Mouse (Mus musculus) ES-Bruce4 (cell line): ENCODE results near the gene Tsga10. TPM values are rescaled to one million over a fixed set of nuclear protein-coding genes. Genes with fewer than 3 reads are reported as not detected.

Source experiments
- H3K27ac ChIP-seq: 2 replicates; pipeline ENCODE4 v1.5.1; 2012; ENCODE audit warnings: low read length, inconsistent platforms; ENCODE audit not compliant: insufficient read depth
- H3K27me3 ChIP-seq: 2 replicates; pipeline ENCODE4 v1.6.1; 2012; ENCODE audit warnings: mild to moderate bottlenecking, low read length, inconsistent platforms; ENCODE audit not compliant: control insufficient read depth, poor library complexity, insufficient read depth, severe bottlenecking
- H3K36me3 ChIP-seq: 2 replicates; pipeline ENCODE4 v1.6.1; 2012; ENCODE audit warnings: inconsistent platforms, mild to moderate bottlenecking, low read length, moderate library complexity; ENCODE audit not compliant: control insufficient read depth, poor library complexity, insufficient read depth, severe bottlenecking
- H3K4me1 ChIP-seq: one replicate; pipeline ENCODE4 v1.8.1; 2011; ENCODE audit warnings: low read length; ENCODE audit not compliant: control insufficient read depth, insufficient read depth
- H3K4me3 ChIP-seq: 2 replicates; pipeline ENCODE4 v1.5.1; 2011; ENCODE audit warnings: low read depth, mild to moderate bottlenecking, low read length
- H3K9ac ChIP-seq: 2 replicates; pipeline ENCODE4 v1.6.1; 2012; ENCODE audit warnings: low read depth, mild to moderate bottlenecking, inconsistent platforms; ENCODE audit not compliant: poor library complexity, severe bottlenecking
- H3K9me3 ChIP-seq: replicated peaks from 2 replicates; pipeline ENCODE4 v1.6.1; 2012; ENCODE audit warnings: mild to moderate bottlenecking, low read length, inconsistent platforms; ENCODE audit not compliant: control insufficient read depth, poor library complexity, insufficient read depth, severe bottlenecking
- CTCF ChIP-seq: IDR thresholded peaks from one replicate; pipeline ENCODE4 v1.8.1; 2011; ENCODE audit warnings: low read depth, low read length
- EP300 ChIP-seq: IDR thresholded peaks from 2 replicates; pipeline ENCODE4 v1.6.1; 2011; ENCODE audit warnings: low read depth, low read length; ENCODE audit not compliant: insufficient read depth
- POLR2A ChIP-seq: IDR thresholded peaks from one replicate; pipeline ENCODE4 v1.8.1; 2011; ENCODE audit warnings: low read length; ENCODE audit not compliant: insufficient read depth
- polyA plus RNA-seq: library from polyadenylated mRNA; stranded (reverse); fragments of >200 nt; gene quantifications from 2 replicates; pipeline ENCODE4 v1.2.4, GENCODE M21; 2011; ENCODE audit warnings: low read depth; ENCODE audit not compliant: missing spikeins, insufficient read depth, insufficient read length

The Tsga10 gene
- polyA plus RNA-seq, 1 experiment, result 6.3 TPM

DNA sequence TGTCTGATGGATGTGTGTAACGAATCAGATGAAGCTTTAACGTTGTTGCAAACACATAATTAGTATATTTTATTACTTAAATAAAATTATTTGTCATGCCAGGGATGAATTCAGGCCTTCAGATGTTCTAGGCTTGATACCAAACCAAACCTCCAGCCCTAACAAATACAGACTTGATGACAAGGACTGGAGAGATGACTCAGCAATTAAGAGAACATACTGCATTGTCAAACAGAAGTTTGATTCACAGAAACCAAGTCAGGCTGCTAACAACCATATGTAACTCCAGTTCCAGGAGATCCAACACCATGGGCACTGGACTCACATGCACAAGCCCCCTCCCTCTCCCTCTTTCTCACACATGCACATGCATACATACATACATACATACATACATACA, 65.9 kb downstream of the Tsga10 start:
- Histone ChIP-seq H3K9me3 (no peaks in the 10 kb centered on the region), H3K9ac (no peak overlapping the region), H3K4me3 (no peak overlapping the region), H3K27ac (no peak overlapping the region), H3K27me3 (no peaks in the 10 kb centered on the region), H3K4me1 (no peaks in the 10 kb centered on the region), H3K36me3 (no peaks in the 10 kb centered on the region)
- TF ChIP-seq CTCF (no peak), EP300 (no peak), POLR2A (no peak)

DNA sequence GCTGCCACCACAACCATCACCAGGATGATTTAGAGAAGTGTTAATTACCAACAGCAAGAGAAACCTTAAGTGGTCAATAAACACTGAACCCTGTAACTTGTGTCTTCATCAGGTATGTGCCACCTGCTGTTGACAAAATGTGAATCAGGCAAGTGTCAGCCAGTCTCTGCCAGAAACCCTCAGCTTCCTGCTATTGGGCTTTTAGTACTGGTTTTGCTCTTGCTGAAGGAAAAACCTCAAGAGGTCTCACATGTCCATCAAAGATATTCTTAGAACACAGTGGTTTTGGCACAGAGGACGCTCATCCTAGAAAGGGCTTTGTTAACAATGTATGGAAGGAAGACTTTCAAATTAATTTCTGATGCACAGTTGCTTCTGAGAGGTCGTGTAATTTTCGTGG, 66.7 kb downstream of the Tsga10 start:
- Histone ChIP-seq H3K36me3 (no peaks in the 10 kb centered on the region), H3K9ac (no peak overlapping the region), H3K4me3 (no peak overlapping the region), H3K27ac (no peak overlapping the region), H3K4me1 (no peaks in the 10 kb centered on the region), H3K9me3 (no peaks in the 10 kb centered on the region), H3K27me3 (no peaks in the 10 kb centered on the region)
- TF ChIP-seq POLR2A, result no peak
- TF ChIP-seq EP300, result no peak
- TF ChIP-seq CTCF, result no peak

DNA sequence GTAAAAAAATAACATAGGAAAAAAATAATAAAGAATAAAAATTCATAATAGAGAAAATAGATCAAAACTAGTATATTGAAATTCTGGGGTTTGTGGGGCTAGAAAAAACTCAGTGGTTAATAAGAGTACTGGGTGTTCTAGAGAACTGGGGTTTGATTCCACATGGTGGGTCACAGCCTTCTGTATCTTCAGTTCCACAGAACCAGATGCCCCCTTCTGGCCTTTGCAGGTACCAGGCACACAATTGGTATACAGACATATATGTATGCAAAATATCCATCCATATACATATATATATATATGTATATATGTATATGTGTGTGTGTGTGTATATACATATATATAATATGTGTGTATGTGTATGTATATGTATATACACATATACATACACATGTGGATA, 106.8 kb downstream of the Tsga10 start:
- no peak for TF ChIP-seq CTCF
- TF ChIP-seq POLR2A, result no peak
- TF ChIP-seq EP300, result no peak
- no peak overlapping the region for H3K9ac ChIP-seq
- no peak overlapping the region for H3K4me3 ChIP-seq
- H3K27me3 ChIP-seq, result no peaks in the 10 kb centered on the region
- H3K36me3 ChIP-seq, result no peaks in the 10 kb centered on the region
- H3K4me1 ChIP-seq, result no peaks in the 10 kb centered on the region
- H3K27ac ChIP-seq, result no peak overlapping the region
- H3K9me3 ChIP-seq, result no peaks in the 10 kb centered on the region

DNA sequence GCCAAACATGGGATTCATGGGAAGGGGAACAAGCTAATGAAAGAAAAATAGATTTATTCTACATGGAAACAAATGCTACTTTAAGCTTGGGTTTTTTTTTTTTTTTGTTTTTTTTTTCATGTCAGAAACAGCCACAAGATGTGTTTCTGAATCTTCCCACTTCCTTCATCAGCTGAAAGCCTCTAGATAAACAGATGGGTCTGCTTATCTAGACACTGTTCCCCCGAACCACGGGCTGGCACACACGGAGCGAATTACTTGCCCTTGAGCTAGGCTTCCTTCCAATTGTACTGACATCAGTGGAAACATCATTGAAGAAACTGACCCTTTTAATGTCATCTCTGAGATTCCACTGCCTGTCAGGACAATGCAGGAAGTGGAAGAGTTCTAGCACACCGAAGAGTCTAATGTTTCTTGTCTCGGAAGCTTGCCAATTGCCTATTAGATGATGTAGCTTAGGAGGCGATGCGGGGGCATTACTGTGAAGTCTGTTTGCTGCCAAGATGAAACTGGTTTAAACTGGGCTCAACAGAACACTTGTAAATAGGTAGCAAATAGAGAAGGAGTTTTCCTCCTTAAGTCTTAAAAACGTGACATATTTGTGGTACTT, 121.5 kb downstream of the Tsga10 start:
- no peaks in the 10 kb centered on the region for H3K36me3 ChIP-seq
- 0 out of 2 replicates have a peak, but pooled peaks cover 4% of the 10 kb centered on the region for H3K9me3 ChIP-seq
- H3K27ac ChIP-seq, result no peak overlapping the region
- H3K4me3 ChIP-seq, result no peak overlapping the region
- no peak for TF ChIP-seq EP300
- no peak for TF ChIP-seq CTCF
- no peak for TF ChIP-seq POLR2A
- H3K9ac ChIP-seq, result no peak overlapping the region
- no peaks in the 10 kb centered on the region for H3K27me3 ChIP-seq
- no peaks in the 10 kb centered on the region for H3K4me1 ChIP-seq

DNA sequence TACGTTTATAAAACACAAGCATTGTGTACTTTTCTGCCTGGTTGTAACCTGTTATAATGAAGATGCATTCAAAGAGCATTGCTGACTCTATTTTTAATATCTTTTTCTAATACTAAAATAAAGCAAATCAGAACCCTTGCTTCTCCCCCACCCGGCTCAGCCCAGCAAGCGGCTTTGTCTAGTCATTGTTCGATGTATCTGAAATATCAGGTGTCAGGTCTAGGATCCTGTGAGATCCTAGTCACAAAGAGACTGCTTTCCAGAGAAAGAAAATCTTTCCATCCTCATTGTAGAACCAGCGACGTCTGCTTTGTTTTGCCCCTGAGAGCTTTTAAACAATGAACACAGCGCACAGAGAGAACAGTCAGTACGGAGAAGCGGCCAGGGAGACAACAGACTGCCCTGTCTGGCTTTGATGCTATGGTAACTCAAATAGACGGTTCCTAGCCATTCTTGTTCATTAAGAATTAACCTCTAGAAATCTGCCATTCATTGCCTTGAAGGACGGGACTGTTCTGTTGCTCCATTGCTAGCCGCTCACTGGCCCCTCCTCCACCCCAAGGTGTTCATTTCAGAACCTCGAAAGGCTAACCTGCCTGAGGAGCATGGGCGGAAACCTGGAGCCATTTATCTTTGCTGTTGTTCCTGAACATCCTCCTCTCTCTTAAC, 123.5 kb downstream of the Tsga10 start:
- Histone ChIP-seq H3K9me3 (0 out of 2 replicates have a peak, but pooled peaks cover 4% of the 10 kb centered on the region), H3K27me3 (no peaks in the 10 kb centered on the region), H3K9ac (no peak overlapping the region), H3K4me1 (no peaks in the 10 kb centered on the region), H3K27ac (no peak overlapping the region), H3K4me3 (no peak overlapping the region), H3K36me3 (no peaks in the 10 kb centered on the region)
- TF ChIP-seq CTCF, result no peak
- no peak for TF ChIP-seq POLR2A
- no peak for TF ChIP-seq EP300

DNA sequence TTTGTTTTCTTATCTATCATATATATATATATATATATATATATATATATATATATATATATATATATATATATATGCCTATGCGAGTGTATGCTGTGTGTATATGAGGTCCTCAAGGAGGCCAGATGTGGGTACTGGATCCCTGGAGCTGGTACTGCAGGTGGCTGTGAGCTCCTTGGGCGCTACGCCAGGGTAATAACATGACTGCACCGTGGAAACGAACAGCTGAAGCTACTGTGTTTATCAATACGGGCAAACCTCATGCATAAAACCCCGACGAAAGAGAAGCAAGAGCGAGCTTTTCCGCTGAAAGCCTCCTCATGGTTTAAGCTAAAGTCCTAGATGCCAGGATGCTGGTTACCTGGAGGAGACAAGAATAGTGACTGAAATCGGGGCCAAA, 124.1 kb downstream of the Tsga10 start:
- TF ChIP-seq POLR2A, result no peak

More for the DNA sequence above, 124.1 kb downstream of the Tsga10 start:
- Histone ChIP-seq H3K4me3 (no peak overlapping the region), H3K9me3 (0 out of 2 replicates have a peak, but pooled peaks cover 4% of the 10 kb centered on the region), H3K9ac (no peak overlapping the region), H3K4me1 (no peaks in the 10 kb centered on the region), H3K27me3 (no peaks in the 10 kb centered on the region), H3K36me3 (no peaks in the 10 kb centered on the region), H3K27ac (no peak overlapping the region)
